Mouse (Mus musculus): ENCODE data around the gene Cap2.

DNA sequence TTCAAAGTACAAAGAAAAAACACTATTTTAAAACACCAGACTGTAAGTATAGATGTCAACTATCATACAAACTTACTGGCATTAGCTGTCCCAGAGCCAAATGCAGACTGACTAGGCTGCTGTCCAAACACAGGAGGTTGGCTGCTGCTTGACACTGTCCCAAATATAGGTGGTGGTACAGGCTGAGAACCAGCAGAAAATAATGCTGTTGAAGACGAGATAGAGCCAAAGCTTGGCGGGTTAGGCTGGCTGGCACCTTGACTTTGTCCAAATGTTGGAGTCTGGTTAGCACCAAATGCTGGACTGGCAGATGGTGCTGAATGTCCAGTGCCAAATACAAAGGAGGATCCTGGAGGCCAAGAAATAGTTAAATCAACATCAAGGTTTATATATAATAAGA, 181.3 kb downstream of the Cap2 start:
- TF ChIP-seq CTCF (conservative IDR thresholded peaks at IDR 0.05; ENCODE audit: low read length) (no peak), POU5F1 (IDR thresholded peaks at IDR 0.05; ENCODE audit: borderline replicate concordance, low read length) (no peak), NANOG (IDR thresholded peaks at IDR 0.05; ENCODE audit: borderline replicate concordance, low read length) (no peak)

Data from E14TG2a.4 (cell line).